In genomic region chr9:66501248-66501647, GRCm38 (mm10) we compare ENCODE assay signal across 16 mouse cellular contexts. TPM values are rescaled to one million over a fixed set of nuclear protein-coding genes. Genes with fewer than 3 reads are reported as not detected.
"Had no signal": no experiment of that assay in that cellular context is flagged by ENCODE, and none has a peak within 500 bp of the region (broad histone marks: within the 10 kb centered on the region; RNA-seq: fewer than 3 reads in every experiment).

No protein-coding gene starts in this region.

- H3K9ac ChIP-seq: liver, embryonic 15.5 days; liver, postnatal 0 days; lung, embryonic 15.5 days; midbrain, embryonic 13.5 days; midbrain, embryonic 15.5 days; neural tube, embryonic 12.5 days; stomach, embryonic 15.5 days had no signal

- H3K27ac ChIP-seq: liver, embryonic 15.5 days; lung, embryonic 15.5 days; macrophage; midbrain, embryonic 13.5 days; midbrain, embryonic 15.5 days; neural tube, embryonic 12.5 days; stomach, embryonic 15.5 days; stomach, postnatal 0 days had no signal

- DNase-seq: liver, postnatal 0 days; lung, adult 2 months; lung, postnatal 14 days; lung, postnatal 36 days; right cerebral cortex, postnatal 14 days; thymus, postnatal 36 days had no signal

- H3K27me3 ChIP-seq: liver, embryonic 15.5 days; lung, embryonic 15.5 days; megakaryocyte, embryonic 14.5 days; midbrain, embryonic 13.5 days; midbrain, embryonic 15.5 days; neural tube, embryonic 12.5 days; stomach, embryonic 15.5 days had no signal

- H3K4me3 ChIP-seq: liver, embryonic 15.5 days; lung, embryonic 15.5 days; megakaryocyte, embryonic 14.5 days; midbrain, embryonic 13.5 days; midbrain, embryonic 15.5 days; neural tube, embryonic 12.5 days; stomach, embryonic 15.5 days had no signal

- H3K9me3 ChIP-seq: liver, embryonic 15.5 days; lung, embryonic 15.5 days; megakaryocyte, embryonic 14.5 days; midbrain, embryonic 13.5 days; midbrain, embryonic 15.5 days; neural tube, embryonic 12.5 days; stomach, embryonic 15.5 days had no signal

- H3K4me2 ChIP-seq: liver, embryonic 15.5 days; lung, embryonic 15.5 days; midbrain, embryonic 11.5 days; midbrain, embryonic 13.5 days; midbrain, embryonic 15.5 days; neural tube, embryonic 12.5 days; stomach, embryonic 15.5 days had no signal

- H3K4me1 ChIP-seq: lung, embryonic 15.5 days; midbrain, embryonic 15.5 days; stomach, embryonic 15.5 days had no signal

RNA-seq across cellular contexts. Expression of gene Fbxl22, which starts 13.1 kb away (rescaled TPM):
- polyA plus RNA-seq: macrophage had no signal
